Mouse (Mus musculus): ENCODE data around the gene Nudc. TPM values are rescaled to one million over a fixed set of nuclear protein-coding genes. Genes with fewer than 3 reads are reported as not detected.

The Nudc gene
- 200 and 219 TPM in 2 replicates for polyA plus RNA-seq (2015; fragmentation: Nextera tagmentation; extraction: Ambion mirVana)

GRCm38 (mm10) chr4:133545272-133546231 is at the start of gene Nudc:
Gene Nudc, minus strand, starts transcription at chr4:133545996.
- TF ChIP-seq CTCF (IDR thresholded peaks at IDR 0.05; ENCODE audit: low read depth), result 0 out of 2 replicates have a peak, but pooled peaks have one; percentile 8
- H3K4me2 ChIP-seq (ENCODE audit: low read length), result peak within 1 kb of the TSS; percentile 83
- peak; percentile 99 for DNase-seq (ENCODE audit: low spot score)
- H3K27ac ChIP-seq, result peak within 1 kb of the TSS; percentile 68
- under 1% methylated on average over 68 of the region's 77 CpGs for WGBS
- H3K9me3 ChIP-seq (replicated peaks; ENCODE audit: low read length), result no peaks in the 10 kb centered on the region
- H3K4me3 ChIP-seq (replicated peaks; ENCODE audit: low read depth, low read length), result peak within 1 kb of the TSS; percentile 93
- peak within 1 kb of the TSS; percentile 92 for H3K9ac ChIP-seq (ENCODE audit: low read depth, low read length)
- H3K36me3 ChIP-seq (ENCODE audit: insufficient read depth, low read length), result peaks cover 8% of the 10 kb centered on the region; the same call in 1 of the 2 replicates
- 0 out of 2 replicates have a peak, but pooled peaks cover 4% of the 10 kb centered on the region for H3K4me1 ChIP-seq (replicated peaks; ENCODE audit: insufficient read depth, low read length)
- ATAC-seq (replicated peaks; ENCODE audit: low FRiP score, low read depth), result peak; percentile 98
- no peaks in the 10 kb centered on the region for H3K27me3 ChIP-seq (ENCODE audit: insufficient read depth, low read length)

- Histone ChIP-seq H3K4me3 (replicated peaks; ENCODE audit: low read depth, low read length) (no peak overlapping the region), H3K4me2 (ENCODE audit: low read length) (no peak overlapping the region), H3K9ac (ENCODE audit: low read depth, low read length) (no peak overlapping the region), H3K9me3 (replicated peaks; ENCODE audit: low read length) (no peaks in the 10 kb centered on the region), H3K36me3 (ENCODE audit: insufficient read depth, low read length) (peaks cover 13% of the 10 kb centered on the region; the same call in 1 of the 2 replicates), H3K4me1 (replicated peaks; ENCODE audit: insufficient read depth, low read length) (0 out of 2 replicates have a peak, but pooled peaks cover 3% of the 10 kb centered on the region), H3K27ac (no peak overlapping the region), H3K27me3 (ENCODE audit: insufficient read depth, low read length) (peaks cover 6% of the 10 kb centered on the region; the same call in 1 of the 2 replicates)
- no peak for DNase-seq (ENCODE audit: low spot score)
- no peak for TF ChIP-seq CTCF (IDR thresholded peaks at IDR 0.05; ENCODE audit: low read depth)
- WGBS, result 80% methylated on average over 7 of the region's 7 CpGs
- ATAC-seq (replicated peaks; ENCODE audit: low FRiP score, low read depth), result no peak
Observed at GRCm38 (mm10) chr4:133595538-133595937, 49.7 kb upstream of the Nudc start.

- H3K36me3 ChIP-seq (ENCODE audit: insufficient read depth, low read length), result peaks cover 39% of the 10 kb centered on the region
- ATAC-seq (replicated peaks; ENCODE audit: low FRiP score, low read depth) (no peak; the same call in 1 of the 2 replicates), DNase-seq (ENCODE audit: low spot score) (peak; percentile 84)
- H3K9ac ChIP-seq (ENCODE audit: low read depth, low read length), result no peak overlapping the region
- WGBS, result 30% methylated on average over 7 of the region's 7 CpGs
- no peaks in the 10 kb centered on the region for H3K27me3 ChIP-seq (ENCODE audit: insufficient read depth, low read length)
- H3K27ac ChIP-seq, result no peak overlapping the region
- no peak overlapping the region for H3K4me2 ChIP-seq (ENCODE audit: low read length)
- H3K4me3 ChIP-seq (replicated peaks; ENCODE audit: low read depth, low read length), result no peak overlapping the region
- TF ChIP-seq CTCF (IDR thresholded peaks at IDR 0.05; ENCODE audit: low read depth), result peak; percentile 97
- H3K4me1 ChIP-seq (replicated peaks; ENCODE audit: insufficient read depth, low read length), result no peaks in the 10 kb centered on the region
- H3K9me3 ChIP-seq (replicated peaks; ENCODE audit: low read length), result no peaks in the 10 kb centered on the region
Observed at GRCm38 (mm10) chr4:133592570-133592969, 46.8 kb upstream of the Nudc start.

GRCm38 (mm10) chr4:133584059-133584951 is 38.5 kb upstream of the Nudc start, which contains the start of gene Gpn2:
Gene Gpn2, plus strand, starts transcription at chr4:133584362.
- no peaks in the 10 kb centered on the region for H3K27me3 ChIP-seq (ENCODE audit: insufficient read depth, low read length)
- H3K4me1 ChIP-seq (replicated peaks; ENCODE audit: insufficient read depth, low read length), result peaks cover 12% of the 10 kb centered on the region
- ATAC-seq (replicated peaks; ENCODE audit: low FRiP score, low read depth) (peak; percentile 89), DNase-seq (ENCODE audit: low spot score) (peak; percentile 93)
- H3K36me3 ChIP-seq (ENCODE audit: insufficient read depth, low read length), result peaks cover 37% of the 10 kb centered on the region
- peak within 1 kb of the TSS; percentile 77 for H3K9ac ChIP-seq (ENCODE audit: low read depth, low read length)
- TF ChIP-seq CTCF (IDR thresholded peaks at IDR 0.05; ENCODE audit: low read depth), result no peak
- peak within 1 kb of the TSS; percentile 74 for H3K4me3 ChIP-seq (replicated peaks; ENCODE audit: low read depth, low read length)
- no peaks in the 10 kb centered on the region for H3K9me3 ChIP-seq (replicated peaks; ENCODE audit: low read length)
- 2% methylated on average over 65 of the region's 65 CpGs for WGBS
- H3K4me2 ChIP-seq (ENCODE audit: low read length), result peak within 1 kb of the TSS; percentile 99
- peak within 1 kb of the TSS; percentile 85 for H3K27ac ChIP-seq

- no peak for TF ChIP-seq CTCF (IDR thresholded peaks at IDR 0.05; ENCODE audit: low read depth)
Observed at GRCm38 (mm10) chr4:133583690-133584058, 37.9 kb upstream of the Nudc start.

More at GRCm38 (mm10) chr4:133583690-133584058, 37.9 kb upstream of the Nudc start:
- DNase-seq (ENCODE audit: low spot score), result no peak
- ATAC-seq (replicated peaks; ENCODE audit: low FRiP score, low read depth), result peak; percentile 65; the same call in 1 of the 2 replicates
- Histone ChIP-seq H3K27ac (peak overlapping the region; percentile 85), H3K9ac (ENCODE audit: low read depth, low read length) (peak overlapping the region; percentile 77), H3K9me3 (replicated peaks; ENCODE audit: low read length) (no peaks in the 10 kb centered on the region), H3K36me3 (ENCODE audit: insufficient read depth, low read length) (peaks cover 38% of the 10 kb centered on the region), H3K4me1 (replicated peaks; ENCODE audit: insufficient read depth, low read length) (peaks cover 12% of the 10 kb centered on the region), H3K27me3 (ENCODE audit: insufficient read depth, low read length) (no peaks in the 10 kb centered on the region), H3K4me3 (replicated peaks; ENCODE audit: low read depth, low read length) (peak overlapping the region; percentile 74), H3K4me2 (ENCODE audit: low read length) (peak overlapping the region; percentile 99)
- 62% methylated on average over 6 of the region's 6 CpGs for WGBS
